Mouse (Mus musculus): Measurements from ENCODE around the gene Nrd1.

DNA sequence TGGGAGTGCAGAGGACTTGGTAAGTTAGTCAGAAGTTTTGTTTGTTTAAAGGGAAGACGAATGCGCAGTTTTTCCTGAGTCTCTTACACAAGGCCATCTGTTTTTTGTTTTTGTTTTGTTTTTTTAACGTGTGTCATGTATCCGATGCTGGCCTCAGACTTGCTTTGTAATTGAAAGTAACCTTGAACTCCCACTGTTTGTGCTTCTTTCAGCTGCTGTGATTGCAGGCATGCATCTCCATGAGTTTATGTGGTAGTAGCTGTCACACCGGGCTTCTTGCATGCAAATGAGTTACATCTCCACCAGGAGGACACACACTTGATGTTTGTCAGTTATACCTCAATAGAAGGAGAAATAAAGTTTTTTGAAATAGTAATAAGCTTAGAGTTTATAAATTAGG is 43.3 kb downstream of the Nrd1 start:
- TF ChIP-seq CTCF (IDR thresholded peaks at IDR 0.05; ENCODE audit: low read depth) (no peak), EP300 (IDR thresholded peaks at IDR 0.05; ENCODE audit: low read depth) (no peak)
